In the genomic region with DNA sequence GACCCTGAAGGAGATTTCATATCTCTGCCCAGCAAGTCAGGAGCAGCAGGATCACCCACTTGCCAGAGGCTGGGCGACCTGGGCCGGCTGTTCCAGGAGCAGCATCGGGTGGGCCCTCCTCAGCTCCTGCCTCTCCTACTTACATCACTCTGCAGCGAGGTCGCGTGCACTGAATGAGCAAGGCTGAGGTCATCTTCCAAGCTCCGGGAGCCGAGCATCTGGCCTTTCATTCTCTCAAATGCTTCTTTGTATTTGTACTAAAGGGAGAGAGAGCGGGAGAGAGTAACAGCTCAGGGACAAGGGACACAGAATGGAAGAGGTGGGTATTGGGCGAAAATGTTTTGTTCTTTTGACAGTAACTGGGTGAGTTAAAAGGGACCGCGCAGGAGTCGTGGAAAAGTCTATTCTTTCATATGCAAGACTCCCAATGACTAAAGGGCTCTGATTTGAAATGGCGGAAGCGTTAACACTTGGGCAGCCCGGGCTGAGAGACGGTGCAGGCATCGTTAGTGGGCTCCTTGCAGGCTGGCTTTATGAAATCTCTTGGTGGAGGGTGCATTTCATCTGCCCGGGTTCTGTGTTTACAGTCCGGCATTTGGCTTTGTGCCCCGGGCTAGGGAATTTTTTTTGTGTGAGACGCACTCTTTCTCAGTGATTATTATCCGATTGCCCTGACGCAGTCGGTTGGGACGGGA, we compare ENCODE assay signal across 12 mouse cellular contexts. TPM values are rescaled to one million over a fixed set of nuclear protein-coding genes. Genes with fewer than 3 reads are reported as not detected.
A peak's percentile ranks its signal among the peaks of the same experiment; 100 is the strongest.
DNase-seq lines count a peak whose midpoint lies in the region; ATAC-seq and TF ChIP-seq lines count a peak whose summit lies in the region.
"Had no signal": no experiment of that assay in that cellular context is flagged by ENCODE, and none has a peak within 500 bp of the region (broad histone marks: within the 10 kb centered on the region; RNA-seq: fewer than 3 reads in every experiment).

No protein-coding gene starts in this region.

- 0 out of 2 replicates have a peak, but pooled peaks have one; percentile 55 for ATAC-seq in hindbrain, embryonic 13.5 days (ENCODE audit: low FRiP score)
- ATAC-seq in neural tube, embryonic 14.5 days (ENCODE audit: low read depth): no peak

- no peak overlapping the region for H3K4me3 ChIP-seq in cortical plate, adult 2 months (ENCODE audit: insufficient read depth, low read length)
- H3K4me3 ChIP-seq in hindbrain, embryonic 13.5 days: no peak overlapping the region
- H3K4me3 ChIP-seq in neural tube, embryonic 14.5 days (ENCODE audit: low read depth, low read length): no peak overlapping the region
- H3K4me3 ChIP-seq: kidney, embryonic 15.5 days; liver, embryonic 15.5 days had no signal

- peak overlapping the region; percentile 46; the same call in 1 of the 2 replicates for H3K9ac ChIP-seq in hindbrain, embryonic 13.5 days
- peak overlapping the region; percentile 21; the same call in 1 of the 2 replicates for H3K9ac ChIP-seq in neural tube, embryonic 14.5 days (replicated peaks; ENCODE audit: low read depth, low read length)
- H3K9ac ChIP-seq: kidney, embryonic 15.5 days; liver, embryonic 15.5 days had no signal

- peak overlapping the region; percentile 66 for H3K27ac ChIP-seq in cortical plate, adult 2 months (ENCODE audit: insufficient read depth, low read length)
- H3K27ac ChIP-seq in hindbrain, embryonic 13.5 days: no peak overlapping the region
- no peak overlapping the region for H3K27ac ChIP-seq in neural tube, embryonic 14.5 days (ENCODE audit: low read depth, low read length)
- H3K27ac ChIP-seq: kidney, embryonic 15.5 days; liver, embryonic 15.5 days had no signal

- H3K4me2 ChIP-seq in hindbrain, embryonic 13.5 days: peak overlapping the region; percentile 37
- peak overlapping the region; percentile 25 for H3K4me2 ChIP-seq in neural tube, embryonic 14.5 days (ENCODE audit: low read depth, low read length)
- H3K4me2 ChIP-seq: kidney, embryonic 15.5 days; liver, embryonic 15.5 days had no signal

- H3K27me3 ChIP-seq in hindbrain, embryonic 13.5 days: peaks cover 26% of the 10 kb centered on the region; the same call in 1 of the 2 replicates
- H3K27me3 ChIP-seq in neural tube, embryonic 14.5 days (ENCODE audit: control insufficient read depth, insufficient read depth, low read length): no peaks in the 10 kb centered on the region
- H3K27me3 ChIP-seq: liver, embryonic 15.5 days had no signal

- H3K9me3 ChIP-seq in hindbrain, embryonic 13.5 days: no peaks in the 10 kb centered on the region
- no peaks in the 10 kb centered on the region for H3K9me3 ChIP-seq in neural tube, embryonic 14.5 days (ENCODE audit: control insufficient read depth, low read length)
- H3K9me3 ChIP-seq: G1E; kidney, embryonic 15.5 days; liver, embryonic 15.5 days had no signal

- H3K4me1 ChIP-seq in cortical plate, adult 2 months (ENCODE audit: control insufficient read depth, insufficient read depth, low read length): no peaks in the 10 kb centered on the region
- peaks cover 15% of the 10 kb centered on the region for H3K4me1 ChIP-seq in hindbrain, embryonic 13.5 days (replicated peaks)
- H3K4me1 ChIP-seq in neural tube, embryonic 14.5 days (ENCODE audit: control insufficient read depth, insufficient read depth, low read length): peaks cover 11% of the 10 kb centered on the region; the same call in 1 of the 2 replicates
- H3K4me1 ChIP-seq: kidney, embryonic 15.5 days; liver, embryonic 15.5 days had no signal

- no peak for TF ChIP-seq CTCF in cortical plate, adult 2 months (IDR thresholded peaks at IDR 0.05; ENCODE audit: extremely low read depth, insufficient read depth, low read length)

- TF ChIP-seq POLR2A in cortical plate, adult 2 months (IDR thresholded peaks at IDR 0.05; ENCODE audit: extremely low read depth, insufficient read depth, low read length): no peak

- peak; percentile 79 for DNase-seq in layer of hippocampus, adult 9-11 months
- no peak for DNase-seq in layer of hippocampus, postnatal 25 days (ENCODE audit: extremely low spot score in 1 of 2, low spot score in 1 of 2)
- no peak for DNase-seq in urinary bladder, postnatal 36 days (ENCODE audit: low spot score in 2 of 2)
- DNase-seq in liver: no peak
- DNase-seq in urinary bladder, postnatal 14 days (ENCODE audit: low spot score): no peak

- no peaks in the 10 kb centered on the region for H3K36me3 ChIP-seq in hindbrain, embryonic 13.5 days
- no peaks in the 10 kb centered on the region for H3K36me3 ChIP-seq in neural tube, embryonic 14.5 days (ENCODE audit: control insufficient read depth, insufficient read depth, low read length)
- H3K36me3 ChIP-seq: G1E; kidney, embryonic 15.5 days; liver, embryonic 15.5 days had no signal

- WGBS in hindbrain, embryonic 13.5 days: 22% methylated on average over 26 of the region's 26 CpGs
- WGBS in neural tube, embryonic 14.5 days: 18% methylated on average over 26 of the region's 26 CpGs

RNA-seq across cellular contexts. Expression of gene Nrap, which starts 45.8 kb away (rescaled TPM):
- total RNA-seq in layer of hippocampus, postnatal 25 days (2021): under 1 TPM; 0.07 to 0.09 TPM
- polyA plus RNA-seq in cortical plate, adult 2 months (2012; rRNA removed): 0.38 and 0.40 TPM in 2 replicates
- 0.25 and 0.49 TPM in 2 replicates for polyA plus RNA-seq in hindbrain, embryonic 13.5 days (2015; fragmentation: Nextera tagmentation; extraction: Ambion mirVana)
- 0.15 and 0.28 TPM in 2 replicates for polyA plus RNA-seq in neural tube, embryonic 14.5 days (2014; fragmentation: Nextera tagmentation; extraction: Ambion mirVana)
- total RNA-seq: neutrophil, adult 5-6 weeks had no signal

RNA-seq across cellular contexts. Expression of gene Casp7, which starts 52.9 kb away (rescaled TPM):
- 1 to 10 TPM; 2.0 to 2.5 TPM for total RNA-seq in layer of hippocampus, postnatal 25 days (2021)
- 4.4 TPM in 2 replicates for polyA plus RNA-seq in cortical plate, adult 2 months (2012; rRNA removed)
- polyA plus RNA-seq in hindbrain, embryonic 13.5 days (2015; fragmentation: Nextera tagmentation; extraction: Ambion mirVana): 16.0 and 18.3 TPM in 2 replicates
- polyA plus RNA-seq in neural tube, embryonic 14.5 days (2014; fragmentation: Nextera tagmentation; extraction: Ambion mirVana): 17.6 and 18.0 TPM in 2 replicates

RNA-seq across cellular contexts. Expression of gene Habp2, which starts 57.1 kb away (rescaled TPM):
- not detected for total RNA-seq in layer of hippocampus, postnatal 25 days (2021)
- not detected in 2 replicates for polyA plus RNA-seq in cortical plate, adult 2 months (2012; rRNA removed)
- polyA plus RNA-seq in hindbrain, embryonic 13.5 days (2015; fragmentation: Nextera tagmentation; extraction: Ambion mirVana): 0.09 TPM in 1 of 2 replicates, not detected in the other
- polyA plus RNA-seq in neural tube, embryonic 14.5 days (2014; fragmentation: Nextera tagmentation; extraction: Ambion mirVana): 0.13 and 0.29 TPM in 2 replicates
- total RNA-seq: neutrophil, adult 5-6 weeks had no signal
- polyA plus RNA-seq: G1E had no signal
